Mouse (Mus musculus): Measurements from ENCODE around the gene Ceacam16.

- TF ChIP-seq POLR2A (IDR thresholded peaks at IDR 0.05; ENCODE audit: control insufficient read depth, low read depth, low read length): no peak
- TF ChIP-seq CTCF (IDR thresholded peaks at IDR 0.05; ENCODE audit: control insufficient read depth, insufficient read depth, insufficient replicate concordance, low read depth, low read length): no peak
These were observed 20.2 kb downstream of the Ceacam16 start for GRCm38 (mm10) chr7:19840936-19841335.
